Mouse (Mus musculus): ENCODE data around the gene Stxbp4.

GRCm38 (mm10) chr11:90622044-90622443 lies 15.8 kb downstream of the Stxbp4 start:
- TF ChIP-seq CTCF (IDR thresholded peaks at IDR 0.05; ENCODE audit: borderline replicate concordance, insufficient read depth, low read length) (no peak), POLR2A (IDR thresholded peaks at IDR 0.05; ENCODE audit: low read depth, low read length) (no peak)

Measured in embryonic fibroblast, embryonic 13.5 days (primary cell).